Mouse (Mus musculus): ENCODE results near the gene Plxna2. TPM values are rescaled to one million over a fixed set of nuclear protein-coding genes. Genes with fewer than 3 reads are reported as not detected.

Gene Plxna2
- 12.0 and 20.9 TPM in 2 replicates for polyA plus RNA-seq (2012; rRNA removed; ENCODE audit: low replicate concordance)

DNA sequence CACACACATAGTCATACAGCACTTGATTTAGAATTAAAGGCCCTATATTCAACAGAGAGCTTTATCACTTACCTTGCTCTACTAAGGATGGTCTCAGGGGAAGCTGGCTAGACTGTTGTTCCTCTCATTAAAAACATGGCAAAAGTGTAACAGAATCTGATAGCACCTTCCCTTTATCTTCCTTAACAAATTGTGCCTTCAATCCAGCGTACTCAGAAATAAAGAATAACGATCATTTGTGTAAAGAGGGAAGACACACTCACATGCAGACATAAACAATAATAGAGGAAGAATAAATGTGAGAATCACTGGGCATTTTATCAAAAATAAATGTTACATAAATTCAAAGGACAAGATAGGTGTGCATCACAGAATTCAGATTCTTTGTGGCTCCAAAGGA lies at the start of gene Plxna2:
TSS of gene Plxna2 (plus strand) at position 301 of the 400 bp plus-strand sequence.

